Mouse (Mus musculus) urinary bladder, postnatal 10 days (tissue): ENCODE measurements around the gene Pramel6.
"Not testable (repeated sequence)": the region's sequence is repeated elsewhere in the genome, so short reads cannot be mapped to it uniquely, and the experiment has no call there.

Experiments
- DNase-seq: peaks from one replicate; pipeline ENCODE4 v3.0.0; 2022; ENCODE audit warnings: low spot score

Pramel6 gene

GRCm38 (mm10) chr2:87506265-87506664 lies at the start of gene Pramel6:
Gene Pramel6 (plus strand): TSS chr2:87506565.
- no peak for DNase-seq

- no peak for DNase-seq
Measured at GRCm38 (mm10) chr2:87461769-87462168, 44.6 kb upstream of the Pramel6 start.

- no peak for DNase-seq
Measured at GRCm38 (mm10) chr2:87480207-87480606, 26.2 kb upstream of the Pramel6 start.

DNA sequence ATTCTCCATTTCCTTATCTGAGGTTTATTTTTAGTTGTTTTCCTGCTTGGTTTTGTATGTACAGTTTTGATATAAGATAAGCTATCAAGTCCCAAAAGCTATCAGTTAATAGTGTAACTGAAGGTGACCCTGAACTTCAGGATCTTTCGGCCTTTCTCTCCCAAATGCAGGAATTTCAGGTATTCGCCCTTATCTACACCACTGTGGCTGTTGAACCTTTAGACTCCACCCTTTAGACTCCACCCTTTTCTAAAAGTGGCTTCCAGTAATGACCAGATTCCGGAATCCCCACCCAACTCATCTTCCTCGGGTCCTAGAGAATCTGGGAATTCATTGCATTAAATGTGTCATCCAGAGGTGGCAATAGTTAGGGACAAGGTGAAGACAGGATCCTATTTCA lies 25.2 kb upstream of the Pramel6 start:
- DNase-seq = no peak

DNA sequence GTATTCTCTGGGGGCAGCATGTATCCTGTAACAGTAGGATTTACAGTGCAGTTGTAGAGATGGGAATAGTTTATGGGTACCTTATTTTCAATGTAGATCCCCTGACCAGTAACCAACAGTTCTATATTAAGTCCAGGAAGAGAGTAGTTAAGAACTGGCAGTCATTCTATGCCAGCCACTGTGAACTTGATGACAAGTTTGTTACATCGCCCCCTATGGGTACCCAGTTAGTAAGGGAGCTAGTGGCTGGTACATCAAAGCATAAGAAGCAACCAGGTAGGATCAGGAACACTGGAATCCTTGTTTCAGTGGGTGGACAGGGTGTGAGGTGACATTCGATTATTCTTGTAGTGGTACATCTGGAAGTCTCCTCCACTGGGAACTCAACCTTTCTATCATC lies 24.1 kb upstream of the Pramel6 start:
- no peak for DNase-seq

DNA sequence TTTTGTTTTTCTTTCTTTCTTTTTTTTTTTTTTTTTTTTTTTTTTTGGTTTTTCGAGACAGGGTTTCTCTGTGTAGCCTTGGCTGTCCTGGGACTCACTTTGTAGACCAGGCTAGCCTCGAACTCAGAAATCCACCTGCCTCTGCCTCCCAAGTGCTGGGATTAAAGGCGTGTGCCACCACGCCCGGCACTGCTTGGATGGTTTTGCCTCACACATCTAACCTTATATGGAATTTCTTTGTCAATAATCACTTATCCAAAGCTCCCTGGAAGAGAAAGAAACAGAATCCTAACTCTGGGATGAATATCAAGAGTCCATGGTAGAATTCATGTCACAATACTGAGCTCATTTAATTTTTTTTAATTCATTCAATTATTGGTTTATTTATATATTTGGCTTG lies 9.4 kb upstream of the Pramel6 start, which contains the start of gene Pramel7:
TSS of gene Pramel7 (minus strand) at position 101 of the 400 bp plus-strand sequence.
- not testable (repeated sequence) for DNase-seq

- no peak for DNase-seq
Measured at GRCm38 (mm10) chr2:87515046-87515445, 8.7 kb downstream of the Pramel6 start.

GRCm38 (mm10) chr2:87515457-87516060 lies 9.2 kb downstream of the Pramel6 start:
- DNase-seq = no peak

- DNase-seq = no peak
Measured at GRCm38 (mm10) chr2:87516581-87516980, 10.2 kb downstream of the Pramel6 start.

- no peak for DNase-seq
Measured at GRCm38 (mm10) chr2:87520651-87521050, 14.3 kb downstream of the Pramel6 start.

- DNase-seq = not testable (repeated sequence)
Measured at GRCm38 (mm10) chr2:87525899-87526616, 19.7 kb downstream of the Pramel6 start.

- no peak for DNase-seq
Measured at GRCm38 (mm10) chr2:87531496-87531895, 25.1 kb downstream of the Pramel6 start, which contains the start of gene Olfr153. Gene Olfr153 (plus strand): TSS chr2:87531796.

- no peak for DNase-seq
Measured at GRCm38 (mm10) chr2:87534826-87535225, 28.5 kb downstream of the Pramel6 start.

DNA sequence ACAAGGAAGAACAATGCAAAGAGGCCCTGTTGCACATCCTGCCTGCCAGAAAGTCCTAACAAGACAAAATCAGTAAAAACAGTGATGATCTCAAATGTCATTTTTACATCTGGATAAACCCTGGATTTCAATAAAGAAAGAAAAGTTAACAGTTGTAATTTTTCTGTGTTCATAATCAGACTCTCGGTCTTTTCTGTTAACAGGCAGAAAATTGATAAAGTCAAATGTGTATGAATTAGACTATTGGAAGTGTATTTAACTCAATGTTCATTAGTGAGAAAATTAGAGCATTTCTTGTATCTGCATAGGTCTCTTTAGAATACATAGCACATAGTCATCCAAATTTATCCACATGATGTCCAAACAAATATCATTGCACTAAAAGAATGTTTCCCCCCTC lies 39.1 kb downstream of the Pramel6 start, which contains the start of gene Olfr1128:
TSS of gene Olfr1128 (minus strand) at position 101 of the 400 bp plus-strand sequence.
- no peak for DNase-seq
